Mouse (Mus musculus) stomach, embryonic 16.5 days (tissue): ENCODE results near the gene Emilin2. TPM values are rescaled to one million over a fixed set of nuclear protein-coding genes. Genes with fewer than 3 reads are reported as not detected.

Source experiments
- ATAC-seq: fragments of 200-750 bp; cut with Nextera tagmentation; 2 replicates; pipeline ENCODE4 v1.8.0; 2017; ENCODE audit warnings: moderate number of reproducible peaks, moderate TSS enrichment; ENCODE audit not compliant: insufficient read depth, low FRiP score
- H3K27ac ChIP-seq: fragments of 300-500 bp; sonication (generic); 2 replicates; pipeline ENCODE4 v1.5.1; 2014; ENCODE audit warnings: low read length
- H3K27me3 ChIP-seq: fragments of 300-500 bp; sonication (generic); 2 replicates; pipeline ENCODE4 v1.6.1; 2014; ENCODE audit warnings: low read length, control low read depth, mixed read lengths; ENCODE audit not compliant: control insufficient read depth, insufficient read depth
- H3K36me3 ChIP-seq: fragments of 300-500 bp; sonication (generic); 2 replicates; pipeline ENCODE4 v1.6.1; 2014; ENCODE audit warnings: low read length; ENCODE audit not compliant: control insufficient read depth, insufficient read depth
- H3K4me1 ChIP-seq: fragments of 300-500 bp; sonication (generic); 2 replicates; pipeline ENCODE4 v1.6.1; 2014; ENCODE audit warnings: low read length, control low read depth, mixed read lengths; ENCODE audit not compliant: control insufficient read depth, insufficient read depth
- H3K4me2 ChIP-seq: fragments of 300-500 bp; sonication (generic); 2 replicates; pipeline ENCODE4 v1.6.1; 2014; ENCODE audit warnings: low read depth, low read length, mixed read lengths
- H3K4me3 ChIP-seq: fragments of 300-500 bp; sonication (generic); replicated peaks from 2 replicates; pipeline ENCODE4 v1.5.1; 2014; ENCODE audit warnings: mild to moderate bottlenecking, low read length
- H3K9ac ChIP-seq: fragments of 300-500 bp; sonication (generic); 2 replicates; pipeline ENCODE4 v1.6.1; 2014; ENCODE audit warnings: low read length
- H3K9me3 ChIP-seq: fragments of 300-500 bp; sonication (generic); replicated peaks from 2 replicates; pipeline ENCODE4 v1.6.1; 2016; ENCODE audit warnings: low read length, control low read depth; ENCODE audit not compliant: control insufficient read depth
- WGBS: fragments of 180-500 bp; shearing (Covaris S2); extraction: QIAGEN DNeasy Blood & Tissue Kit; methylation state at CpG from one replicate; pipeline ENCODE4 v1.1.7; 2014; 5-methylcytosine and 5-hydroxymethylcytosine counted together
- polyA plus RNA-seq: library from polyadenylated mRNA; unstranded; fragments of >200 nt; fragmentation: Nextera tagmentation; extraction: Ambion mirVana; gene quantifications from 2 replicates; pipeline ENCODE4 v1.2.1, GENCODE M21; 2015

Emilin2 gene
- polyA plus RNA-seq, 1 experiment from 2014 or later = 4.5 TPM

DNA sequence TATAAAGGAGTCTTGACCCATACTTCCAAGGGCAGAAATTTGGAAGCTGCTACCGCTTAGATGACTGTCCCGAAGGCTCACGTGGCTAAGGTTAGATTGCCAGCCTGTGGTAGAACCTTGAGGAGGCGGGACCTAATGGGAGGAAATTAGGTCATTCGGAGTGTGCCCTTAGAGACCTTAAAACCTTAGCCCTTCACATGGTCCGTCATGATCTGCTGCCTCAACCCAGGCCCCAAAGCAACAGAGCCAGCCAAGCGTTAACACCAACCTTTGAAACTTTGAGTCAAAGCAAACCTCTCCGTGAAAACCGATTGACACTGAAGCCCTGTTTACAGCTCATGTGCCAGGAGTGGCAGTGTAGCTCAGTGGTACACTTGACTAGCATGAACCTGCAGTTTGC, 29.1 kb downstream of the Emilin2 start:
- no peak overlapping the region for H3K4me2 ChIP-seq
- H3K9ac ChIP-seq = no peak overlapping the region
- H3K4me3 ChIP-seq = no peak overlapping the region
- 0 out of 2 replicates have a peak, but pooled peaks cover 4% of the 10 kb centered on the region for H3K4me1 ChIP-seq
- H3K27ac ChIP-seq = no peak overlapping the region
- 90% methylated on average over 9 of the region's 9 CpGs for WGBS
- no peaks in the 10 kb centered on the region for H3K27me3 ChIP-seq
- H3K9me3 ChIP-seq = no peaks in the 10 kb centered on the region
- no peak for ATAC-seq
- H3K36me3 ChIP-seq = no peaks in the 10 kb centered on the region

DNA sequence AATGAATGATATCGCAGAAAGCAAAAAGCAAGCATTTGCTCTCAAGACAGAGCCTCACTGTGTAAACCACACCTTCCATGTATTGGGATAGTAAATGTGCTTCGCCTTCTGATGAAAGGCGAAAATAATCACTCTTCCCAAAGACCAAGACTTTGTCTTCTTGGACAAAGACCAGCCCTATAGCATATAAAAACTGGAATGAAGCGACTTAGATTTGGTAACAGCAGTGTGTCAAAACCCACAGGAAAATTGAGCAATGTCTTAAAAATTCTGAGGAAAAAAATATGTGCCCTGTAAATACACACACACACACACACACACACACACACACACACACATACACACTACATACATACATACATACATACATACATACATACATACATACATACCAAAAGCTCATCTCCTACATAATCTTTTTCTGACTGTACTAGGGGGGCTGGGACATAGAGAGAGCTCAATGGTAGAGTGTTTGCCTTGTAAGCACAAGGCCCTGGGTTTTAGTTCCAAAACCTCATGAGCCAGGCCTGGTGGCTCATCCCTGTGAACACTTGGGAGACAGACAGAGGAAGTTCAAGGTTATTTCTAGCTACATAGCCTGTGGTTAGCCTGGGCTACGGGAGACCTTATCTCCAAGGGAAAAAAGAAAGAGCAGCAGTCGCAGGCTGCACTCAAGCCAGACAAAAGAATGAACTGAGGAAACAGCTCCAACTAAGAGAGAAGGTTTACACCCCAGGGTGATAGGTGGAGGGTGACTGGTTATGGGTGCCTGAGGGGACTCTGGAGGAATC, 33.9 kb downstream of the Emilin2 start:
- Histone ChIP-seq H3K27ac (no peak overlapping the region), H3K4me2 (no peak overlapping the region), H3K27me3 (no peaks in the 10 kb centered on the region), H3K4me1 (no peaks in the 10 kb centered on the region), H3K36me3 (no peaks in the 10 kb centered on the region), H3K9ac (no peak overlapping the region), H3K9me3 (no peaks in the 10 kb centered on the region), H3K4me3 (no peak overlapping the region)
- ATAC-seq = no peak
- WGBS = 85% methylated on average over 6 of the region's 6 CpGs

DNA sequence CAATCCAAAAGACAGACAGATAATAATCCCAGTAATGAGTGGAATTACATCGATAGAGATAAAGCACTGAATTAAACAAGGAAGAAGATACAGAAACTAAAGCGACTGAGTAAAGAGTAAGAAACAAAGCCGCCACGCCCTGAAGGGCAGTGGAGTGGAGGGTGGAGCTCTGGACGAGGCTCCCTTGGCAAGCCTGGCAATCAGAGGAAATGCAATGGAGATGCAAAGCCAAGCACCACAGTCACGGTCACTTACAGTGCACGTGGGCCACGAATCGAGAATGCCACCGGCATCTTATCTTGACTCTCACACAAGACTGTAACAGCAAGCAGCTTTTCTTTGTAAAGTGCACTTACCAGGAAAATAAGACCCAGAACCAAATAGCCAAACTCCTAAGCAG, 35.0 kb downstream of the Emilin2 start:
- H3K27me3 ChIP-seq = no peaks in the 10 kb centered on the region
- no peak for ATAC-seq
- no peak overlapping the region for H3K27ac ChIP-seq
- no peak overlapping the region for H3K4me2 ChIP-seq
- 74% methylated on average over 10 of the region's 10 CpGs for WGBS
- no peaks in the 10 kb centered on the region for H3K9me3 ChIP-seq
- H3K9ac ChIP-seq = no peak overlapping the region
- H3K4me3 ChIP-seq = no peak overlapping the region
- no peaks in the 10 kb centered on the region for H3K4me1 ChIP-seq
- H3K36me3 ChIP-seq = no peaks in the 10 kb centered on the region

DNA sequence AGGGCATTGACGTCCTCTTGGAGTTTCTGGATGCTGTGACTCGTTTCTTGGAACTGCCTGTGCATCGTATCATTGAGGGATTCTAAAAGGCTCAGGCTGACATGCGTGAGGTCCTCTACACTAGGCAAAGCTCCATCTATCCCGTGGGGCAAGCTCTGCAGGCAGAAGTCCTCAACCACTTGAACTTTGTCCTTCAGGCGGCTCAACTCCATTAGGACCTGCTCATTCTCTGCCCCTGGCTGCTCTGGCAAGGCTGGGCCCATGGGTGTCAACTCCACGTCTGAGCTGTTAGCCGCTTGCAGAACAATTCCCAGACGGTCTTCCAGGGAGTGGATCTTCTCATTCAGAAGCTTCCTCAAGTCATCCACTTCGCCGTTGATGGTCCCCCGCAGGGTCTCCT, 37.9 kb downstream of the Emilin2 start:
- Histone ChIP-seq H3K4me1 (no peaks in the 10 kb centered on the region), H3K9me3 (no peaks in the 10 kb centered on the region), H3K9ac (no peak overlapping the region), H3K4me2 (no peak overlapping the region), H3K27ac (no peak overlapping the region), H3K27me3 (no peaks in the 10 kb centered on the region), H3K36me3 (no peaks in the 10 kb centered on the region), H3K4me3 (no peak overlapping the region)
- 86% methylated on average over 12 of the region's 12 CpGs for WGBS
- no peak for ATAC-seq

DNA sequence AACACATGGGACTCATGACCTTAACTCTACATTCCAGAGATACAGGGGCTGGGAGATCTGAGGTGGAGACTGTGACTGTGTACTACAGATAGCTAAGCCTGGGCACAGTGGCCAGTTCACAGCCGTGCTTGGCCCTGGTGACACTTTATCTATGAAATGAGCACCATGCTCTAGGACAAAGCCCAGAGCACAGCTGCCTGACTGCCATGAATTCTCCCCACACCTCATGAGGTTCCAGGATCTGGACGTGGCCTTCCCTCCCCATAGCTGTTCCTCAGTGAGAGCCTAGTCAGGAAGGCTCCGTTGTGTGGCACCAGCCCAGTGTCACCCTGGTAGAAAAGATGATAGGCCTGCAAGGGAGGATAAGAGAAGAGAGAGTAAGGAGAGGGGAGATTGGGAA, 43.2 kb downstream of the Emilin2 start:
- Histone ChIP-seq H3K27me3 (no peaks in the 10 kb centered on the region), H3K4me1 (peaks cover 7% of the 10 kb centered on the region; the same call in 1 of the 2 replicates), H3K4me3 (no peak overlapping the region), H3K9ac (no peak overlapping the region), H3K36me3 (no peaks in the 10 kb centered on the region), H3K9me3 (no peaks in the 10 kb centered on the region), H3K27ac (no peak overlapping the region), H3K4me2 (no peak overlapping the region)
- peak; percentile 68; the same call in 1 of the 2 replicates for ATAC-seq
- 80% methylated on average over 3 of the region's 3 CpGs for WGBS

DNA sequence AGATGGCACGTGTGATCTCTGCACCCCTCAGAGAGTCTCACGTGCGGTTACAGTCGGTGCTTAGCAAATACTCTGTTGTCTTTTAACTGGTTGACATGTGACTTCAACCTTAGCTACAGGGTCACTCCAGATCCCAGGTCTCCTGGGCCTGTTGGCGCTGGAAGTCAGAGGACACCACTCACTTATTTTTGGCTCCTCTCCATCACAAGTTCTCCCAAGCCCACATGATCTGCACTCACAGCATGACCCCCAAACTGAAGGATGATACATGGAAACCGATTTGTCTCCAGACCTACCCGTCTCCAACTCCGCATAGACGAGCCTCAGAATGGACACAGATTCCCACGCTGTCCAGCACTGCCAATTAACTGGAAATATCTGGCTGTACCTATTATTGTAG, 43.6 kb downstream of the Emilin2 start:
- Histone ChIP-seq H3K9me3 (no peaks in the 10 kb centered on the region), H3K36me3 (no peaks in the 10 kb centered on the region), H3K4me1 (peaks cover 7% of the 10 kb centered on the region; the same call in 1 of the 2 replicates), H3K27ac (no peak overlapping the region), H3K9ac (no peak overlapping the region), H3K4me3 (no peak overlapping the region), H3K4me2 (no peak overlapping the region), H3K27me3 (no peaks in the 10 kb centered on the region)
- ATAC-seq = no peak
- 84% methylated on average over 10 of the region's 10 CpGs for WGBS

DNA sequence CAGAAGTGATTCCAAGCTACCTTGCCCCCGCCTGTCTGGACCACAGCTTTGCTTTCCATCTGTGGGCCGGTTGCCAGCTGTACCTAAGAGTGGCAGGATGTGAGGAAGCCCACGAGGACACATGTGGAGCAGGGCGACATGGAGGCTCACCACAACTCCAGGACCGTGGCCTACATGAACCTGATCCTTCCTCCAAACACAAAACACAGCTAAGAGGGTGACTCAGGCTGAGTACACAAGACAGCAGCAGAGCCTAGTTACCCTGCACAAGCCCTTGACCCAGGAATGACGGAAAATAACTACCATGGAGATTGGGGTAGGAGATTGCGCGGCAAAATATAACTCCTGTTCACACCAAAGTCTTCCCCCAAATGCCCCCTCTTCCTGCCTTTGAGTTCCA, 44.4 kb downstream of the Emilin2 start:
- ATAC-seq = no peak

DNA sequence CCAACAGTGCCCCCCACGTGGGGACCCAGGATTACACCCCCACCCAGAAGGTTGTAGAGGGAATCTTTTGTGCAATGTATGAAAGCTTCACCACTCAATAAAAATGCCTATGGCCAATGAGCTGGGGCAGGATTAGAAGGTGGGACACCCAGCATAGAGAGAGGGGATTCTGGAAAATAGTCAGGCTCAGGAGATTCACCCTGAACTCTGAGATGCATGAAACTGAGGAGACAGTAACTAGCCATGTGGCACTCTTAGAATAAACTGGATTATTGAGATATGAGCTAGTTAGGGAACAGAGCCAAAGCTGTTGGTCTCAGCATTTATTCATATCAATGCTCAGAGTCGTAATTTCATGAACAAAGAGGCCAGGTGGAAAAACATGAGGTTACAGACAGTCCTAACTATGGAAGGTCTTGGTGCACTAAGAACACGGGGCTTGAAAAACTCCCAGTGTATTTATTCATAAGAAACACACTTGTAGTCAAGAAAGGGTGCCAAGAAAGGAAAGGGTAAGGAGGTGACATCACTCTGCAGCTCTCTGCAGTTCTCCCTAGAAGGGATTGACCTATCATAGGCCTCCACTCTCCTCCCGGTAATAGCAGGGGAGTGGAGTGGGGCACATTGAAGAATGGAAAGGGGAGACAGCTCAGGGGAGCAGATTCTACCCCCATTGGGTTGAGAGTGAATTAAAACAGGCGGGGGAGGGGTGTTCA, 46.3 kb downstream of the Emilin2 start:
- H3K36me3 ChIP-seq = no peaks in the 10 kb centered on the region
- H3K4me2 ChIP-seq = no peak overlapping the region
- H3K4me1 ChIP-seq = peaks cover 7% of the 10 kb centered on the region; the same call in 1 of the 2 replicates
- H3K4me3 ChIP-seq = no peak overlapping the region
- no peaks in the 10 kb centered on the region for H3K9me3 ChIP-seq
- no peak for ATAC-seq
- 61% methylated on average over 5 of the region's 5 CpGs for WGBS
- H3K9ac ChIP-seq = no peak overlapping the region
- no peaks in the 10 kb centered on the region for H3K27me3 ChIP-seq
- no peak overlapping the region for H3K27ac ChIP-seq

More for the DNA sequence above, 44.4 kb downstream of the Emilin2 start:
- H3K4me3 ChIP-seq = no peak overlapping the region
- H3K4me2 ChIP-seq = no peak overlapping the region
- no peak overlapping the region for H3K9ac ChIP-seq
- peaks cover 7% of the 10 kb centered on the region; the same call in 1 of the 2 replicates for H3K4me1 ChIP-seq
- H3K9me3 ChIP-seq = no peaks in the 10 kb centered on the region
- H3K27me3 ChIP-seq = no peaks in the 10 kb centered on the region
- no peaks in the 10 kb centered on the region for H3K36me3 ChIP-seq
- 81% methylated on average over 8 of the region's 8 CpGs for WGBS
- H3K27ac ChIP-seq = no peak overlapping the region

DNA sequence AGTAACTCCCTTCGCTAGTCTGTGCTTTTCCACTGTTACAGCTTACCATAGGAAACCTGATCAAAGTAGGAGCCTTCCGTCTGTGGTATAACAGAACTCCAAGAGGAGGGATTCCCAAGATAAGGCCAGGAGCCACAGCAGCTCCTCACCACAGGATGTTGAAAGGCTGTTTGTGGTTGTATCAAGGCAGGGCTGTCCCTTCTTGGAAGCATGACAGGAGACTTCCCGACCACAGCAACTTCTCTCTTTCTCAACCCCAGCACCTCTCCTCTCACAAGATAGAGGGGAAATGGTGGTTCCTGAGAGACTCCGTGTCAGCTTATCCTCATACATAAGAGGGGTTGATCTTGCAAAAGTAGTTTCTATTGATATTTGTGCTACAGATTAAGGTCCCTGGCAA, 47.0 kb downstream of the Emilin2 start:
- WGBS = 73% methylated on average over 4 of the region's 4 CpGs
- H3K27ac ChIP-seq = no peak overlapping the region
- no peaks in the 10 kb centered on the region for H3K27me3 ChIP-seq
- H3K9me3 ChIP-seq = no peaks in the 10 kb centered on the region
- no peak overlapping the region for H3K4me2 ChIP-seq
- peaks cover 7% of the 10 kb centered on the region; the same call in 1 of the 2 replicates for H3K4me1 ChIP-seq
- H3K4me3 ChIP-seq = no peak overlapping the region
- no peak overlapping the region for H3K9ac ChIP-seq
- no peaks in the 10 kb centered on the region for H3K36me3 ChIP-seq
- no peak for ATAC-seq
